Mouse (Mus musculus) cortical plate, adult 2 months (tissue): ENCODE data around the gene Veph1.
"Not testable (repeated sequence)": the region's sequence is repeated elsewhere in the genome, so short reads cannot be mapped to it uniquely, and the experiment has no call there.

Experiments used
- CTCF ChIP-seq: fragments of 200-500 bp; IDR thresholded peaks from 2 replicates; pipeline ENCODE4 v1.5.1; 2011; ENCODE audit warnings: mild to moderate bottlenecking, control low read depth, low read length; ENCODE audit not compliant: insufficient read depth; ENCODE audit errors: extremely low read depth
- POLR2A ChIP-seq: fragments of 200-500 bp; IDR thresholded peaks from 2 replicates; pipeline ENCODE4 v1.6.1; 2011; ENCODE audit warnings: mild to moderate bottlenecking, low read length, control low read depth; ENCODE audit not compliant: insufficient read depth; ENCODE audit errors: extremely low read depth

GRCm38 (mm10) chr3:66236234-66236871 is 60.3 kb downstream of the Veph1 start:
- TF ChIP-seq CTCF, result peak; percentile 82
- TF ChIP-seq POLR2A, result not testable (repeated sequence)
